Mouse (Mus musculus) yolk sac, embryonic 10.5 days (tissue): ENCODE data around the gene Fyn.

Experiments used
- DNase-seq: peaks from one replicate; pipeline ENCODE4 v3.0.0-alpha.2; 2017; ENCODE audit warnings: low spot score

Gene Fyn

DNA sequence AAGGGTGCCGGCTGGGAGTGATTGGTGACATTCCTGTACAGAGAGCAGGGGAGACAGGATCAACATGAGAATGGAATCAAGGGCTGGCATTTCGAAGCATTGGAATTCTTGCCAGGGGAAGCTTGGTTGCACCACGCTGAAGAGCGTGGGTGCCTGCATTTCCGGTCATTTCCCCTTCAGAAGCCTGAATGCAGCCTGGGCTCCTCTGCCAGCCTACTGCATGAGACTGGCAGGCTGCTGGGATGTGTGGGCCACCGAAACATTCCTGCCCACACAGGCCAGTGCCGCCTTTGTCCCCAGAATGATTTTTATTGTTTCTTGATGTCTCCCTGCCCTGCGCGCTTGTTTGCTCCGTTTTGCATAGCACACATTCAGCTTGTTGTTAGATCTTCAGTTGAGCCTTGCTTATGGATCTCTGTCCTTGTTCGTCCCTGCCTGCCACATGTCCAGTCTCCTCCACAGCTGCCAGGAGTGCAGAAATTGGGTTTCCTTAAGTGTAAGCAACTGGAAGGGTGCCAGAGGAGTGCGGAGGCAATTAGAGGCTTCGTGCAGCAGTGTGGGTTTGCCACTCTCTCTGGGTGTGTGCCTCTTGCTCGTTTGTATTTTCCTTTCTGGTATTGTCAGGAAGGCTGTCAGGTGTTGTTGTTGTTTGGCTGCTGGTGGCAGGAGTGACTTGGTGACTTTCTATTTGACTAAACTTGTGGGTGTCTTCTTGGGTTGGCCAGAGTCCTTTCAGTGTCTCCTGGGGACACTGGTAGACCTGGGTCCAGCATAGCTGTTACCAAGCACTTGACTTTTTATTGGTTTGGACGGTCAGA lies 103.3 kb downstream of the Fyn start:
- no peak for DNase-seq

DNA sequence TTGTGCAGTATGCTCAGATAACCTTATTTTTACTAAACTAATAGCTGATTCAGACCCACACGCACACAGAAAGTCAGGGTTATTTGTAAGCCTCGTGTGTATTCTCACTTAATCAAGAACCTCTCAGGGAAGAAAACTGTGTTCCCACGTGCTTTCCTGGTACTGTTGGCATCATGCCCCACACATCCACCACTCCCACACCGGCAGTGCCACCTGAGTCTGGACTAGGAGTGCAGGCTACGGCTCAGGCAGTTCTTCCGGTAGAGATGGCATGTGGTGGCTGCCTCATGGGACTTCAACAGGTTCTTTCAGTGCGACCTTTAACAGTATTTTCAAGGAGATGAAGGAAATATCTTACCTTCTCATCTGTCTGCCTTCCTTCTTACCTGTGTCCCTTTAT lies 104.3 kb downstream of the Fyn start:
- DNase-seq, result no peak

- DNase-seq, result no peak
Observed at GRCm38 (mm10) chr10:39479361-39479760, 110.7 kb downstream of the Fyn start.

GRCm38 (mm10) chr10:39484382-39484826 lies 115.7 kb downstream of the Fyn start:
- DNase-seq, result no peak

DNA sequence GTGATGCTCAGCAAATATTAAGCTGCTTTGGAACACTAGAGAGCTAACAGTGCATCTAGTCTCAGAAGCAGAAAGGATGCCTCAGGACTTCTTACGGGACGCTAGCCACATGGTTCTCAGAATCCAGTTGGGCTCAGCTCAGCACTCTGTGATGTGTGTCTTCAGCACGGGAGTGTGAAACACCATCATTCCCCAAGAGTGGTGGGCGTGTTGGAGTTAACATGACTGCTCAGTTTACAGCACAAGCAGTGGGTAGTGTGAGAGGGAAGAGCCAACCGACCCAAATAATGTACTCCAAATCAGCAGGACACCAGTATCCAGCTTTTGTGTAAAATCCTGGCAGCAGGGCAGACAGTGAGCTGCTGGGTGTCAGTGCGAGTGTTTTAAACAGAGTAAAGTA lies 116.2 kb downstream of the Fyn start:
- DNase-seq, result no peak

GRCm38 (mm10) chr10:39485939-39486338 lies 117.3 kb downstream of the Fyn start:
- no peak for DNase-seq

DNA sequence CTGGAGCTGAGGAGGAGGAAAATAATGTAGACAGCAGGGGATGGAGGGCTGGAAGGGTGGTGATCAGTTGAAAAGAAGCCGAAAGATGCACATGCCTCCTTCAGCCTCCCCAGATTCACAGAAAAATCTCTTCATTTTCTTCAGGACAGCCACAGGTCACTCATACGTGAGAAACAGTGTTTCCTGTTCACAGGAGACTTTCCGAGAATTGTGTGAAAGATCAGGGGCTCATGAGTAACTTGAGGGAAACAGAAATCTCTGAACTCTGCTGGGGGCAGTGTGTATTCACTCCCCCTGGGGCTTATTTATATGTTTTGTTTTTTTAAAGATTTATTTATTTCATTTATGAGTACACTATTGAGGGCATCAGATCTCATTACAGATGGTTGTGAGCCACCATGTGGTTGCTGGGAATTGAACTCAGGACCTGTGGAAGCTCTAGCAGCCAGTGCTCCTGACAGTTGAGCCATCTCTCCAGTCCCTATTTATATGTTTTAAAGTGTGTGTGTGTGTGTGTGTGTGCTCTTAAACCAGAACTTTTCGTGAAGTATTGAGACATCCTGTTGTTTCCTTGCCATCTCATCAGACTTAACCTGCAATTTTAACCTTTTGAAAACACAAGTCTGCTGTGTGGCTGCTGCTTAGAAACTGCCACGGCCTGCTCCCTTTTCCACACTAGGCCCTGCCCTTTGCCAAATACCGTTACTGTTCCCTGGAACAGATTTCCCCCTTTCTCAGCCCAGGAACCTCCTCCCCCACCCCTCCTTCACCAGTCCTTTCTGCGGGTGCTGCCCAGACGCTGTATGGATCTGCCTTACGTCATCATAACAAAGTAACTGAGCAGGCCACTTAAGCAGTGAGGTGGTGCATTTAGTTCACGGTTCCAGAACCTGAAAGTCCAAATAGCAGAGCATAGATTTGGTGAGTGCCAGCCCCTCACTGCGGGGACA lies 118.1 kb downstream of the Fyn start:
- DNase-seq, result no peak

DNA sequence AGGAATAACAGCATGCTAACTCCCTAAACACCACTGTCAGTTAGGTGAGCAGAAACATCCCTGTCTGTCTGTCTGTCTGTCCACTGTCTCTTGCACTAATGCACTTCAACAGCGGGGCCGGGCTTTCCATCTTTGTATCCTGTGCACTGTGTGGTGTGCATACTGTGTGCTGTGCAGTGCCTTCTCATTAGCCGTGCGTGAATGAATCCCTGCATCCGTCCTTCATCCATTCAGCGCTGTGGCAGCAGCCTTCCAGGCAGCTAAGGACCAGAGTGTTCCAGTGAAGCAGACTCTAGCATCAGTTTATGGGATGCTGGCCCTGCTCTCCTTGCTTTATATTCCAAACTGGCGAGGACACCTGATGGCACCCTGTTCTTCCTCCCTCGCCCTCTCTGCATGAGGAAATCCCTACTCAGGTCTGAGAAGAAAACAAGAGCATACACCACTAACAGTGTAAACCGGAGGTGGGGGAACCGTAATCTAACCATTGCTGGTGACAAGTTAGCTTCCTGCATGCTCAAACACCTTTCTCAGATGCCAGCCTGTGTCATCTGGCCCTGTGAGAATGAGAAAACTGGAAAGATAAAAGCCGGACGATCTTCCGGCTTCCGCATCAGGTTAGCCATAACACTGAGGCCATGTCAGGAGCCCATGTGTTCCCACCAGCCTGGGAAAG lies 119.2 kb downstream of the Fyn start:
- DNase-seq, result no peak

GRCm38 (mm10) chr10:39488542-39488941 lies 119.9 kb downstream of the Fyn start:
- DNase-seq, result no peak

- no peak for DNase-seq
Observed at GRCm38 (mm10) chr10:39488956-39489355, 120.3 kb downstream of the Fyn start.

GRCm38 (mm10) chr10:39490349-39491121 lies 121.9 kb downstream of the Fyn start:
- DNase-seq, result peak; percentile 74

DNA sequence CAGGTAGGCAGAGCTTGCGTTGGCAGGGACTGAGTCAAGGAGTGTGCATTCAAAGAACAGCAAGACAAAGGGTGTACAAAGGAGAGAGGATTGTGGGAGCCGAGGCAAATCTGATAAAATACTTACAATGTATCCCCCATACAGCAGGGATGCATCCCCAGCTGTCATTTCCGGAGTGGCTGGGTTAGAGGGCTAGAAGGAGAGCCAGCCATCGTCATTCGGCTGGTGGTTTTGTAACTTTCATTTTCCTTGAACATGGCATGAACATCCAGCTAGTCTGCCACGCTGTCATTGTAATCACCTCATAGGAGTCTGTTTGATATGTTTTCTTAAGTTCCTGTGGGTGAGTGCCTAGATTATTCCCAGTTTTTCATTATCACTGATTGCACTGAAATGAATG lies 123.5 kb downstream of the Fyn start:
- DNase-seq, result no peak

DNA sequence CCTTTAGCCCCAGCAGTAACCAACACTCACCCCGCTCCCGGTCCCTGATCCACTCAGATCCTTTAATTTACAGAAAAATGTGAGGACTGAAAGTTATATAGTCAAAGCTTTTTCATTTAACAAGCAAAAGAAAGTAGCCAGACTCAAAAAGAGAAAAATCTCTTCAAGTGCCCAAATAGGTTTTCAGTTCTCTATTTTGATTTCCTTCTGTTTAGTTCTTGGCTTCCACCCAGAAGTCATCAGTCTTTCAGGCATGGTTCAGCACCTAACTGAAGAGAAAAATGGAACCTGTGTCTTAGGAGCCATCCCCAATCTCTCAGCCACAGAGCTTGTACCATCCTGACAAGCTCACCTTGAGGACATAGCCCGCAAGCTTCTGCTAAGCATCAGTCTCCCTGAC lies 124.4 kb downstream of the Fyn start:
- no peak for DNase-seq

DNA sequence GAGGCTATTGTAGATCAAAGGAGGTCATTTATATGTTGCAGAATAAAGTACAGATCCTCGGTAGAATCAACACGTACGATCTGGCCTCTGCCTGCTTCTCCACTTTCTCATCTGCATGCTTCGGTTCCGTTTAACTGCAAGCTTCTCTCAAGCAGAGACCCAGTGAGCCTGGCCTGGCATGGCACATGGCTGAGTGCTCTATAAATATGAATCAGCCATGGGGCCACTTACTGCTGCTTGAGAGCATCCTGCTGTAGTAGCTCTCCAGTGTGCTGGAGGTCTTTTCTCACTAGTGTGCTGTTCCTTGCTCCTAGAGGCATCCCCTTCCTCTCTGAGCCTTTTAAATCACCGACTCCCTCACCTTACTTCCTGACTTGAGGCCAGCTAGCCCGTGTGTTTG lies 130.0 kb downstream of the Fyn start:
- no peak for DNase-seq

GRCm38 (mm10) chr10:39501571-39501970 lies 132.9 kb downstream of the Fyn start:
- DNase-seq, result no peak

- DNase-seq, result no peak
Observed at GRCm38 (mm10) chr10:39501977-39502706, 133.5 kb downstream of the Fyn start.

DNA sequence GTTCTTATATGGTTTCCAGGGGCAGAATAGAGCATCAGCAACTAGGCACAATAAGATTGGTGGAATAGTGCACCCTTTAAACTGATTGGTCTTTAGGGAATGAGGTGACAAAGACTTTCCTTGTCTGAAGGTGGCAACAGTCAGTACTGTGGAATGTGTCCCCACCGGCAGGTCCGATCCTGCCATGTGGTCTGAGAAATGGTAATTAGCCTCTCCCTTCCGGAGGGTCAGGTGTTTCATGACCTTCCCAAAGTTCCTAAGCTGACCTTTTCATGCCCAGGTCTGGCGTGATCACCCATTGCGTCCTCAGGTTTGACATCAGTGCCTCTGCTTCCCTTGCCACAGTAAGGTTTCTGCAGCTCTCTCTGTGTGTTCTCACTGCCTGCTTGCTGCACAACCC lies 134.7 kb downstream of the Fyn start:
- DNase-seq, result no peak

- no peak for DNase-seq
Observed at GRCm38 (mm10) chr10:39505007-39505406, 136.4 kb downstream of the Fyn start.

DNA sequence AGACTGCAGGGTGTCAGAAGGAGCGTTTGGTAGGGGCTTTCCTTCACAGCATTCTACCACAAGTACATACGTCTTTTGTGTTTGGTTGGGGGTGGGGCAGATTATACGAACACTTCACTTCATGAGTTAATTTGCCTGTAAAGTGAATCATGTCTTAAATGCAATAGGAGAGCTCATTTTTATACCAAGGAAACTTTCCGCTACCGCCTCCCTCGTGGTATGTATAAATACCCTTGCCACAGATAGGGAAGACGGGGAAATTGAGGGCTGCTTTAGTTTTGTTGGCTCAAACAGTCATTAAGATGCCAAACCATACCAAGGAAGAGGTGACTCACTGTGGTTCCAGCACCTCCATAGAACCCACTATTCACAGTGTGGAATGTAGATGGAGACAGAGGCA lies 137.0 kb downstream of the Fyn start:
- DNase-seq, result no peak

DNA sequence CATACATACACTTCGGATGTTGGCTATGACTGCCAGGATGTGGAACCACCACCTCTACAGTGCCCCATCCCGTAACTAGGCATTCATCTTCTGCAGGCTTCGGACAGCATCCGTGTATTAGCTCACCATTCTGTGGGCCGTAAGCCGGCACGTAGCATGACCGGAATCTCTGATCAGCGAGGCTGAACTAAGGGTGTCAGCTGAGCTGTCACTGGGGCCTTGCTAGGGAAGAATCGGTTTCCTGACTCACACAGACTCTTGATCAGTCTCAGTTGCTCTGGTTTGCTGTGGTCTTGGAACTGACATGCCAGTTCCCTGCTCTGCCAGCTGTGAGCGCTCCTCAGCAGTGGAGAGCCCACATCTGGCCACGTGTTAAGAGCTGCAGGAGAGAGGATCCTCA lies 137.7 kb downstream of the Fyn start:
- no peak for DNase-seq

- no peak for DNase-seq
Observed at GRCm38 (mm10) chr10:39506831-39507230, 138.2 kb downstream of the Fyn start.
